Mouse (Mus musculus): ENCODE measurements around the gene Il6ra.

The Il6ra gene

GRCm38 (mm10) chr3:89853752-89854151 is 59.2 kb downstream of the Il6ra start:
- DNase-seq (ENCODE audit: low read depth, low spot score), result no peak

- DNase-seq (ENCODE audit: low read depth, low spot score), result no peak
Measured at GRCm38 (mm10) chr3:89848083-89848482, 64.9 kb downstream of the Il6ra start.

- no peak for DNase-seq (ENCODE audit: low read depth, low spot score)
Measured at GRCm38 (mm10) chr3:89847596-89847995, 65.4 kb downstream of the Il6ra start.

GRCm38 (mm10) chr3:89847126-89847525 is 65.9 kb downstream of the Il6ra start:
- no peak for DNase-seq (ENCODE audit: low read depth, low spot score)

- DNase-seq (ENCODE audit: low read depth, low spot score), result no peak
Measured at GRCm38 (mm10) chr3:89845814-89846213, 67.2 kb downstream of the Il6ra start.

GRCm38 (mm10) chr3:89843148-89843547 is 69.8 kb downstream of the Il6ra start:
- peak; percentile 70 for DNase-seq (ENCODE audit: low read depth, low spot score)

GRCm38 (mm10) chr3:89842258-89842657 is 70.7 kb downstream of the Il6ra start:
- DNase-seq (ENCODE audit: low read depth, low spot score), result peak; percentile 82

- DNase-seq (ENCODE audit: low read depth, low spot score), result no peak
Measured at GRCm38 (mm10) chr3:89835362-89835761, 77.6 kb downstream of the Il6ra start.

- DNase-seq (ENCODE audit: low read depth, low spot score), result peak; percentile 32
Measured at GRCm38 (mm10) chr3:89830815-89831591, 82.0 kb downstream of the Il6ra start, which contains the start of gene She. Gene She (plus strand): TSS chr3:89831370.

GRCm38 (mm10) chr3:89826295-89826694 is 86.7 kb downstream of the Il6ra start:
- no peak for DNase-seq (ENCODE audit: low read depth, low spot score)

- peak; percentile 31 for DNase-seq (ENCODE audit: low read depth, low spot score)
Measured at GRCm38 (mm10) chr3:89823594-89823993, 89.4 kb downstream of the Il6ra start.

GRCm38 (mm10) chr3:89821548-89822480 is 91.2 kb downstream of the Il6ra start:
- DNase-seq (ENCODE audit: low read depth, low spot score), result peak; percentile 24

- DNase-seq (ENCODE audit: low read depth, low spot score), result peak; percentile 73
Measured at GRCm38 (mm10) chr3:89821096-89821513, 91.9 kb downstream of the Il6ra start.

- peak; percentile 35 for DNase-seq (ENCODE audit: low read depth, low spot score)
Measured at GRCm38 (mm10) chr3:89820311-89821095, 92.5 kb downstream of the Il6ra start.

GRCm38 (mm10) chr3:89819897-89820296 is 93.1 kb downstream of the Il6ra start:
- DNase-seq (ENCODE audit: low read depth, low spot score), result peak; percentile 70

GRCm38 (mm10) chr3:89818605-89819004 is 94.4 kb downstream of the Il6ra start:
- DNase-seq (ENCODE audit: low read depth, low spot score), result no peak

- DNase-seq (ENCODE audit: low read depth, low spot score), result peak; percentile 76
Measured at GRCm38 (mm10) chr3:89817056-89817455, 95.9 kb downstream of the Il6ra start.
